Mouse (Mus musculus): ENCODE measurements at regions not wholly inside any gene's neighbourhood (a gene's known extent, or its start where the extent isn't known, plus 50 kb on each side); places are given as distances from the start of the nearest gene placed in this dataset.
A peak's percentile ranks its signal among the peaks of the same experiment; 100 is the strongest.

DNA sequence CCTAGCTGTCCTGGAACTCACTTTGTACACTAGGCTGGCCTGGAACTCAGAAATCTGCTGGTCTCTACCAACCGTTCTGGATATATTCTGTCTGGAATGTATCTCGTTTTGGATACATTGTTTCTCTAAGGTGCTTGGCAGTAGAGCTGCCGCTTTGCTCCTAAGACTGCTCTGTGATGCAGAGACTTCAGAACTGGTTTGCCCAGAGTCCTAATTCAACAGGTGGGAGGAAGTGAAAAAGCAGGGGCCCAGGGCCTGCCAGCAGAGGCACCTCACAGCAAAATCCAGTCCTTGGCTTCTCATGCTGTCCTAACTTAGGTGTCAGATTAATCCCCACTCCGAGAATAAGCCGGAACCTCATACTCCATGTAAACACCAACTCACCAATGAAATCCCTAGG lies 67.3 kb upstream of the Rreb1 start:
- Histone ChIP-seq H3K36me3 (ENCODE audit: control insufficient read depth, insufficient read depth, low read length) (no peaks in the 10 kb centered on the region), H3K4me1 (replicated peaks; ENCODE audit: control insufficient read depth, insufficient read depth, low read length) (peaks cover 5% of the 10 kb centered on the region), H3K27ac (ENCODE audit: control insufficient read depth, insufficient read depth, low read length) (no peak overlapping the region), H3K4me3 (ENCODE audit: control insufficient read depth, insufficient read depth, low read length) (no peak overlapping the region), H3K27me3 (ENCODE audit: control insufficient read depth, insufficient read depth, low read length) (no peaks in the 10 kb centered on the region)
- no peak for TF ChIP-seq POLR2A (IDR thresholded peaks at IDR 0.05; ENCODE audit: control insufficient read depth, extremely low read depth, insufficient read depth, low read length, poor library complexity)
- TF ChIP-seq CTCF (IDR thresholded peaks at IDR 0.05; ENCODE audit: borderline replicate concordance, control insufficient read depth, extremely low read depth, insufficient read depth, low read length, poor library complexity) = no peak
- DNase-seq = peak; percentile 12
- WGBS = 91% methylated on average over 5 of the region's 5 CpGs

DNA sequence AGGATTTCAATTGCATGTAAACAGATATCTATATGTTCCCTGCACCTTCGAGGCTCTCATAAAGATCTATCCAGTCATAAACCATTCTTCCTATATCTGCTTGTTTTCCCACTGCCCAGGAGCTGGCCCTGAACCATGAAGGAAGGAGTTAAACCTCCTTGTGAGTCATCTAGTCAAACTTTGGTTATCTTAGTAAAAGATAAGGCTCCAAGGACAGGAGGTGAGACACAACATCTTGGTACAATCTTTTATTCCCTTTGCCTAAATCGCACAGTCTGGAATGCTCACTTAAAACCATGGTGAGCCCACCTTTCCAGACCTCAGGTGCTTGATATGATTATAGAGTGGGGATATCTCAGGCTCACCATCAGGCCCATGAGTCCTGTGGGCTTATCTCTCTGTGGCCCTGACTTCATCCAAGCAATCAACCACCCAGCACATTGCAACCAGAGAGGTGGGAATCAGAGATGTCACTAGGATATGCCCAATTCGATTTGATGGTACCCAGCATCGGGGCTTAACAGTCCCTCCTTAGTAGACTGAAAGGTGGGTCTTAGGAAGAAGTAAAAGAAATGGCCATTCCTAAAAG lies 65.2 kb upstream of the Rreb1 start:
- DNase-seq = no peak
- no peaks in the 10 kb centered on the region for H3K27me3 ChIP-seq (ENCODE audit: control insufficient read depth, insufficient read depth, low read length)
- peaks cover 4% of the 10 kb centered on the region for H3K4me1 ChIP-seq (replicated peaks; ENCODE audit: control insufficient read depth, insufficient read depth, low read length)
- 92% methylated on average over 4 of the region's 4 CpGs for WGBS
- no peak overlapping the region for H3K4me3 ChIP-seq (ENCODE audit: control insufficient read depth, insufficient read depth, low read length)
- H3K36me3 ChIP-seq (ENCODE audit: control insufficient read depth, insufficient read depth, low read length) = no peaks in the 10 kb centered on the region
- H3K27ac ChIP-seq (ENCODE audit: control insufficient read depth, insufficient read depth, low read length) = no peak overlapping the region
- TF ChIP-seq POLR2A (IDR thresholded peaks at IDR 0.05; ENCODE audit: control insufficient read depth, extremely low read depth, insufficient read depth, low read length, poor library complexity) (no peak), CTCF (IDR thresholded peaks at IDR 0.05; ENCODE audit: borderline replicate concordance, control insufficient read depth, extremely low read depth, insufficient read depth, low read length, poor library complexity) (no peak)

DNA sequence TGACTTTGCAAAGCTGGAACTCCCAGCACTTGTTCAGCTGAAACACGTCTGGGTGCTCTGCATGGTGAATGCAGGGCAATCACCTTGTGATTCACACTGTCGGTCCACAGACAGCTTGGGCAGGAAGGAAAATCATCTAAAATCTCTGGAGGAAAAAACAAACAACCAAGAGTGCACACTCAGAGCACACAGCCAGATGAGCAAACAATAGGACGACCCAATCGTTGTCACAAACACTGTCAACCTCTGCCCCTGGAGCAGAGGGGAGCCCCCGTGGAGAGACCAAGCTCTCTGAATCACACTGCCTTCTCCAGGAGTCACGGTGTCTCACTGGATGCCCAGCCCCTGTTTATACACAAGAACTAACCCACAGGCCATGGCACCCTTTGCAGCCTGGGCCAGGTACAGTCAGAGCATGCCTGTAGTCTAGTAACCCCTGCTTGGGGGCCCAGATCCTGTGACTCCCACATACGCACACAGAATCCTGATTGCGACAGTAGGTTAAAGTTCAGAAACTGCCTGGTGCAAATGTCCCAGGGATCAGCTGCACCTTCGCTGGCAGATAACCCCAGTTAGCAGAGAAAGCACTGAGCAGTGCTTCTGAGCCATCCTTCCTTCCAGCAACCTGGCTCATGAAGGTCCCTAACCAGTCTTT lies 63.0 kb upstream of the Rreb1 start:
- no peak overlapping the region for H3K27ac ChIP-seq (ENCODE audit: control insufficient read depth, insufficient read depth, low read length)
- no peaks in the 10 kb centered on the region for H3K27me3 ChIP-seq (ENCODE audit: control insufficient read depth, insufficient read depth, low read length)
- WGBS = 81% methylated on average over 9 of the region's 9 CpGs
- peaks cover 4% of the 10 kb centered on the region for H3K4me1 ChIP-seq (replicated peaks; ENCODE audit: control insufficient read depth, insufficient read depth, low read length)
- no peak for TF ChIP-seq POLR2A (IDR thresholded peaks at IDR 0.05; ENCODE audit: control insufficient read depth, extremely low read depth, insufficient read depth, low read length, poor library complexity)
- no peak for TF ChIP-seq CTCF (IDR thresholded peaks at IDR 0.05; ENCODE audit: borderline replicate concordance, control insufficient read depth, extremely low read depth, insufficient read depth, low read length, poor library complexity)
- no peak overlapping the region for H3K4me3 ChIP-seq (ENCODE audit: control insufficient read depth, insufficient read depth, low read length)
- DNase-seq = no peak
- no peaks in the 10 kb centered on the region for H3K36me3 ChIP-seq (ENCODE audit: control insufficient read depth, insufficient read depth, low read length)

DNA sequence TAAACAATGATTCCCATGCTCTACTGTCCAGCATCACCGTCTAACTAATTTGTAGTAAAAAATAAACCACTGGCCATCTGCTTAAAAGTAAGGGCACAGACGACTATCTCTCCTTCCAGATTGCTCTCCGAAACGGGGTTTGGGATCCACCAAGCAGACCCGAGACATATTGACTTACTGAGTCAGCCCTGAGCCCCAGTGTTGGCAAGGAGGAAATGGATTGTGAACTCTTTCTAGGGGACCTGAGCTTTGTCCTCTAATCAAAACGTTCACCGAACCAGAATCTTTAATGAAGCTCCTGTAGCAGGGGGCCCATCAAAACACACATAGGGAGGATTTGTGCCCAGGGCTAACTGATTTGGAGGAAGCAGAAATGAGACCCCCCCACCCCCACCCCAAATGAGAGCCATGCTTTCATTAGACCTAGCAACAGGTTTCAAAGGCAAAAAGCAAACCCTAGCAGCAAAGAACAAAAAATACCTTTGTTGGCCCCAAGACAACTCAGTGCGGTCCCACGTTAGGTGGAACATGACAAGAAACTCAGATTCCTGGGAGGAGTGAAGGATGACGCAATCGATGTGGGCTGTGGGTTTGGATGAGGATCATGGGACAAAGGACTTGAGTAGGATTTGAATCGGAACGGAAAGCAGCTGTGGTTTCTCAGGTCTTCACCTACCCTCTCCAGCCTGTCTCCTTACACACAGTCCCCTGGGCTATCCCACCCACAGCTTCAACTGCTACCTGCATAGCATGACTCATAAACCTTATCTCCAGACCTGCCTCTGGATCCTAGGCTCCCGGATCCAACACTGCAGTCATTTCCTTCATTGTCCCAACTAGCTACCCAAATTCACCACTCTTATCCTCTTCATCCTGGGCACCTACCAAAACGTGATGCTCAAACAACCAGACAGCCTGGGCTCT lies 62.2 kb upstream of the Rreb1 start:
- Histone ChIP-seq H3K4me1 (replicated peaks; ENCODE audit: control insufficient read depth, insufficient read depth, low read length) (peaks cover 3% of the 10 kb centered on the region), H3K4me3 (ENCODE audit: control insufficient read depth, insufficient read depth, low read length) (no peak overlapping the region), H3K27ac (ENCODE audit: control insufficient read depth, insufficient read depth, low read length) (no peak overlapping the region), H3K27me3 (ENCODE audit: control insufficient read depth, insufficient read depth, low read length) (no peaks in the 10 kb centered on the region), H3K36me3 (ENCODE audit: control insufficient read depth, insufficient read depth, low read length) (no peaks in the 10 kb centered on the region)
- no peak for DNase-seq
- no peak for TF ChIP-seq CTCF (IDR thresholded peaks at IDR 0.05; ENCODE audit: borderline replicate concordance, control insufficient read depth, extremely low read depth, insufficient read depth, low read length, poor library complexity)
- no peak for TF ChIP-seq POLR2A (IDR thresholded peaks at IDR 0.05; ENCODE audit: control insufficient read depth, extremely low read depth, insufficient read depth, low read length, poor library complexity)
- 91% methylated on average over 15 of the region's 15 CpGs for WGBS

DNA sequence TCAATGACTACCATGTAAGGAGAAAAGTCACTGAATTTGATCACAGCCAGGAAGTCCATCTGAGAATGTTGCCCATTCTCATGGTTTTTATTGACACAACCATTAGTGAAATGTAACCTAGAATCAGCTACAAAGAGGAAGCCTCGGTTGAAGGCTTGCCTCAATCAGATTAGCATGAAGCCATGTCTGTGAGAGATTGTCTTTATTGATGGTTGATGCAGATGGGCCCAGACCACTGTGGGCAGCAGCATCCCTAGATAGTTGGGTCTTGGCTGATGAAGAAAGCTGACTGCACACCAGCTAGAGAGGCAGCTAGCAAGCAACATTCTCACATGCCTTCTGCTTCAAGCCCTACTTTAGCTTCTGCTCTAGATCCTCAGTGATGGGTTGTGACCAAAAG lies 60.4 kb upstream of the Rreb1 start:
- TF ChIP-seq POLR2A (IDR thresholded peaks at IDR 0.05; ENCODE audit: control insufficient read depth, extremely low read depth, insufficient read depth, low read length, poor library complexity) (no peak), CTCF (IDR thresholded peaks at IDR 0.05; ENCODE audit: borderline replicate concordance, control insufficient read depth, extremely low read depth, insufficient read depth, low read length, poor library complexity) (no peak)
- Histone ChIP-seq H3K4me3 (ENCODE audit: control insufficient read depth, insufficient read depth, low read length) (no peak overlapping the region), H3K36me3 (ENCODE audit: control insufficient read depth, insufficient read depth, low read length) (no peaks in the 10 kb centered on the region), H3K4me1 (replicated peaks; ENCODE audit: control insufficient read depth, insufficient read depth, low read length) (no peaks in the 10 kb centered on the region), H3K27ac (ENCODE audit: control insufficient read depth, insufficient read depth, low read length) (no peak overlapping the region), H3K27me3 (ENCODE audit: control insufficient read depth, insufficient read depth, low read length) (no peaks in the 10 kb centered on the region)
- WGBS = 88% methylated on average over 1 of the region's 1 CpGs
- DNase-seq = no peak

DNA sequence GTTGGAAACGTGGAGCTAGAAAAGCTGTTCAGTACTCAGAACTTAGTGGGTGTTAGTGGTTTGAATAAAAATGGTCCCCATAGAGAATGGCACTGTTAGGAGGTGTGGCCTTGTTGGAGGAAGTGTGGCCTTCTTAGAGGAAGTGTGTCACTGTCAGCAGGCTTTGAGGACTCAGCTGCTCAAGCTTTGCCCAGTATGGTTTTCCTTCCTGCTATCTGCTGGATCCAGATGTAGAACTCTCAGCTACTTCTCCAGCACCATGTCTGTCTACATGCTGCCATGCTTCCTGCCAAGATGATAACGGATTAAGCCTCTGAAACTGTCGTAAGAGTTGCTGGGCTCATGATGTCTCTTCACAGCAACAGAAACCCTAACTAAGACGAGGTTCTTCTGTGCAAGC lies 59.8 kb upstream of the Rreb1 start:
- H3K27me3 ChIP-seq (ENCODE audit: control insufficient read depth, insufficient read depth, low read length) = no peaks in the 10 kb centered on the region
- no peak overlapping the region for H3K27ac ChIP-seq (ENCODE audit: control insufficient read depth, insufficient read depth, low read length)
- H3K4me1 ChIP-seq (replicated peaks; ENCODE audit: control insufficient read depth, insufficient read depth, low read length) = no peaks in the 10 kb centered on the region
- TF ChIP-seq CTCF (IDR thresholded peaks at IDR 0.05; ENCODE audit: borderline replicate concordance, control insufficient read depth, extremely low read depth, insufficient read depth, low read length, poor library complexity) = no peak
- TF ChIP-seq POLR2A (IDR thresholded peaks at IDR 0.05; ENCODE audit: control insufficient read depth, extremely low read depth, insufficient read depth, low read length, poor library complexity) = no peak
- H3K36me3 ChIP-seq (ENCODE audit: control insufficient read depth, insufficient read depth, low read length) = no peaks in the 10 kb centered on the region
- WGBS = 58% methylated on average over 4 of the region's 4 CpGs
- no peak for DNase-seq
- no peak overlapping the region for H3K4me3 ChIP-seq (ENCODE audit: control insufficient read depth, insufficient read depth, low read length)
